Mouse (Mus musculus) G1E (cell line): Measurements from ENCODE around the gene Hnrnpr.

Experiments used
- CTCF ChIP-seq: IDR thresholded peaks from 2 replicates; pipeline ENCODE4 v1.5.1; 2012; ENCODE audit warnings: low read depth, low read length, inconsistent platforms, mixed read lengths
- GATA1 ChIP-seq: IDR thresholded peaks from 2 replicates; pipeline ENCODE4 v1.6.1; 2012; ENCODE audit warnings: borderline replicate concordance, low read length, inconsistent platforms, mixed read lengths
- POLR2AphosphoS5 ChIP-seq: IDR thresholded peaks from 2 replicates; pipeline ENCODE4 v1.6.1; 2012; ENCODE audit warnings: low read depth, low read length, inconsistent platforms; ENCODE audit not compliant: insufficient replicate concordance
- TAL1 ChIP-seq: conservative IDR thresholded peaks from 2 replicates; pipeline ENCODE4 v1.6.1; 2012; ENCODE audit warnings: low read depth, low read length, inconsistent platforms, mixed read lengths

GRCm38 (mm10) chr4:136328115-136328514 is 17.4 kb downstream of the Hnrnpr start:
- no peak for TF ChIP-seq GATA1
- TF ChIP-seq CTCF = no peak
- no peak for TF ChIP-seq TAL1
- no peak for TF ChIP-seq POLR2AphosphoS5
